Mouse (Mus musculus) heart, embryonic 14.5 days (tissue): ENCODE measurements at regions not wholly inside any gene's neighbourhood (a gene's known extent, or its start where the extent isn't known, plus 50 kb on each side); places are given as distances from the start of the nearest gene placed in this dataset.

Experiments used
- ATAC-seq: fragments of 200-750 bp; cut with Nextera tagmentation; 2 replicates; pipeline ENCODE4 v1.8.0; 2017; ENCODE audit warnings: low read depth, moderate TSS enrichment; ENCODE audit not compliant: insufficient number of reproducible peaks, insufficient read depth, low FRiP score
- H3K27ac ChIP-seq, 2 experiments: fragments of 200-500 bp in 1 of 2; fragments of 300-500 bp in 1 of 2; sonication (generic) in 1 of 2; replicated peaks in 1 of 2; 2 replicates each; pipeline ENCODE4 v1.5.1; 2012 to 2014; ENCODE audit warnings: low read depth in 2 of 2, low read length in 2 of 2, control low read depth in 1 of 2, mild to moderate bottlenecking in 1 of 2, mixed read lengths in 1 of 2; ENCODE audit not compliant: control insufficient read depth in 1 of 2, insufficient read depth in 1 of 2
- H3K27me3 ChIP-seq: fragments of 300-500 bp; sonication (generic); 2 replicates; pipeline ENCODE4 v1.6.1; 2014; ENCODE audit warnings: mild to moderate bottlenecking, low read length, control low read depth; ENCODE audit not compliant: control insufficient read depth, insufficient read depth
- H3K36me3 ChIP-seq: fragments of 300-500 bp; sonication (generic); 2 replicates; pipeline ENCODE4 v1.6.1; 2014; ENCODE audit warnings: mild to moderate bottlenecking, control low read depth, low read length, mixed read lengths; ENCODE audit not compliant: control insufficient read depth, insufficient read depth
- H3K4me1 ChIP-seq, 2 experiments: fragments of 200-500 bp in 1 of 2; fragments of 300-500 bp in 1 of 2; sonication (generic) in 1 of 2; 2 replicates each; pipeline ENCODE4 v1.6.1; 2012 to 2014; ENCODE audit warnings: low read length in 2 of 2, control low read depth in 1 of 2, mixed read lengths in 1 of 2; ENCODE audit not compliant: control insufficient read depth in 2 of 2, insufficient read depth in 2 of 2
- H3K4me2 ChIP-seq: fragments of 300-500 bp; sonication (generic); 2 replicates; pipeline ENCODE4 v1.6.1; 2014; ENCODE audit warnings: mild to moderate bottlenecking, low read length
- H3K4me3 ChIP-seq, 2 experiments: fragments of 200-500 bp in 1 of 2; fragments of 300-500 bp in 1 of 2; sonication (generic) in 1 of 2; 2 replicates each; pipeline ENCODE4 v1.5.1; 2012 to 2014; ENCODE audit warnings: low read length in 2 of 2, mild to moderate bottlenecking in 2 of 2, control low read depth in 1 of 2, low read depth in 1 of 2, moderate library complexity in 1 of 2; ENCODE audit not compliant: control insufficient read depth in 1 of 2, insufficient read depth in 1 of 2
- H3K9ac ChIP-seq: fragments of 300-500 bp; sonication (generic); 2 replicates; pipeline ENCODE4 v1.6.1; 2014; ENCODE audit warnings: mild to moderate bottlenecking, low read length
- H3K9me3 ChIP-seq: fragments of 300-500 bp; sonication (generic); 2 replicates; pipeline ENCODE4 v1.6.1; 2016; ENCODE audit warnings: low read length, control low read depth; ENCODE audit not compliant: control insufficient read depth
- WGBS: fragments of 180-500 bp; shearing (Covaris S2); extraction: QIAGEN DNeasy Blood & Tissue Kit; methylation state at CpG from one replicate; pipeline ENCODE4 v1.1.7; 2014; 5-methylcytosine and 5-hydroxymethylcytosine counted together

- no peak overlapping the region for H3K4me3 ChIP-seq
- H3K27me3 ChIP-seq, result no peaks in the 10 kb centered on the region
- no peaks in the 10 kb centered on the region for H3K9me3 ChIP-seq
- H3K9ac ChIP-seq, result no peak overlapping the region
- no peak for ATAC-seq
- H3K36me3 ChIP-seq, result no peaks in the 10 kb centered on the region
- H3K4me2 ChIP-seq, result no peak overlapping the region
- no peak overlapping the region for H3K27ac ChIP-seq
- WGBS, result 68% methylated on average over 3 of the region's 3 CpGs
- no peaks in the 10 kb centered on the region; a peak in 1 of 4 replicates for H3K4me1 ChIP-seq
Observed at GRCm38 (mm10) chrX:166809165-166809564, 223.6 kb upstream of the Egfl6 start.

- no peak for ATAC-seq
- Histone ChIP-seq H3K27me3 (no peaks in the 10 kb centered on the region), H3K27ac (no peak overlapping the region), H3K36me3 (no peaks in the 10 kb centered on the region), H3K9me3 (no peaks in the 10 kb centered on the region), H3K4me2 (no peak overlapping the region), H3K9ac (no peak overlapping the region), H3K4me1 (no peaks in the 10 kb centered on the region; a peak in 1 of 4 replicates), H3K4me3 (no peak overlapping the region)
- 75% methylated on average over 5 of the region's 5 CpGs for WGBS
Observed at GRCm38 (mm10) chrX:166808207-166808606, 222.7 kb upstream of the Egfl6 start.

GRCm38 (mm10) chrX:166805957-166806356 lies 220.4 kb upstream of the Egfl6 start:
- no peaks in the 10 kb centered on the region for H3K27me3 ChIP-seq
- ATAC-seq, result no peak
- H3K9me3 ChIP-seq, result no peaks in the 10 kb centered on the region
- no peak overlapping the region for H3K27ac ChIP-seq
- WGBS, result 81% methylated on average over 1 of the region's 1 CpGs
- H3K4me2 ChIP-seq, result no peak overlapping the region
- H3K36me3 ChIP-seq, result no peaks in the 10 kb centered on the region
- H3K4me1 ChIP-seq, result no peaks in the 10 kb centered on the region; a peak in 1 of 4 replicates
- H3K9ac ChIP-seq, result no peak overlapping the region
- H3K4me3 ChIP-seq, result no peak overlapping the region

DNA sequence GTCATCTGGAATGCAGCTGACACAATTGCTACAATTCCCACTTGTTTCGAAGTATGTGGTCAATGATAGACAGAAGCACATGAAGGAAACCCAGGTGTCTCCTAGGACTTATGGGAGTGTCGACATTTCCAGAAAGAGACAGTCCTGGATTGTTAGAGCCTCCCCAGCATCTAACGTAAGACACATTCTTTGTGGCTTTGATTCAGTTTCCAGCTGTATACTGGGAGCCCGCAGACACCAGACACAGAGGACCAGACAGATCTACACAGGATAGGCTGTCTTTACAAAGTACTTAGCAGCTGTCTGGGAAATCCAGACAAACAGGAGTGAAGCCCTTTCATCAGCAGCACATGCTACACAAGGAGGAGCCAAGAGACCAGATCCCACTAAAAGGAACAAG lies 220.0 kb upstream of the Egfl6 start:
- H3K27ac ChIP-seq, result peak overlapping the region in 1 of 2 experiments; percentile 33; a peak in 1 of 4 replicates
- ATAC-seq, result no peak
- H3K4me2 ChIP-seq, result no peak overlapping the region
- no peak overlapping the region for H3K9ac ChIP-seq
- no peaks in the 10 kb centered on the region; a peak in 1 of 4 replicates for H3K4me1 ChIP-seq
- H3K27me3 ChIP-seq, result no peaks in the 10 kb centered on the region
- H3K36me3 ChIP-seq, result no peaks in the 10 kb centered on the region
- no peaks in the 10 kb centered on the region for H3K9me3 ChIP-seq
- no peak overlapping the region for H3K4me3 ChIP-seq
- WGBS, result 28% methylated on average over 4 of the region's 4 CpGs

DNA sequence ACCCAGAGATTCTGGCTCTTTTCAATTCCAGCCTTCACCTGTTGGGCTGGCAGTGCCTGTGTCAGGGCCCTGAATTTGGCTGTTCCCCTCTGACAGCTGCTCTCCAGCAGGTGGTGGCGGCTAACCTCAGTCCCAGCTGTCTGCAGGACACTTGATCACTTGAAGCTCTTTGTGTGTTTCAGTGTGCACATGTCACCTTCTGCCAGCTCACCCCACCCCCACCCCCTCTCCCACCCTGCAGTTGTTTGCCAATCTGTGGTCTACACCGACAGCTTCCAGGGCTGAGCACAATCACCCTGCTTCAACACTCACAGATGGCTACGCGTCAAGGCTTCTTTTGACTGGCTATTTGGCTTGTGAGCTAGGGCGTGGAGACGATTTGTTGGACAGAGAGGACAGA lies 217.7 kb upstream of the Egfl6 start:
- Histone ChIP-seq H3K4me1 (no peaks in the 10 kb centered on the region; a peak in 1 of 4 replicates), H3K4me2 (no peak overlapping the region), H3K27ac (peak overlapping the region; percentile 25 to 33; a peak in 1 of 4 replicates), H3K4me3 (no peak overlapping the region), H3K36me3 (no peaks in the 10 kb centered on the region), H3K9me3 (no peaks in the 10 kb centered on the region), H3K9ac (no peak overlapping the region), H3K27me3 (no peaks in the 10 kb centered on the region)
- ATAC-seq, result no peak
- 41% methylated on average over 6 of the region's 6 CpGs for WGBS

GRCm38 (mm10) chrX:166801017-166801416 lies 215.5 kb upstream of the Egfl6 start:
- Histone ChIP-seq H3K27ac (no peak overlapping the region), H3K36me3 (no peaks in the 10 kb centered on the region), H3K9ac (no peak overlapping the region), H3K27me3 (no peaks in the 10 kb centered on the region), H3K4me1 (no peaks in the 10 kb centered on the region; a peak in 1 of 4 replicates), H3K4me2 (no peak overlapping the region), H3K9me3 (no peaks in the 10 kb centered on the region), H3K4me3 (no peak overlapping the region)
- 65% methylated on average over 2 of the region's 2 CpGs for WGBS
- ATAC-seq, result no peak

- ATAC-seq, result no peak
- Histone ChIP-seq H3K4me3 (no peak overlapping the region), H3K36me3 (no peaks in the 10 kb centered on the region), H3K4me2 (no peak overlapping the region), H3K4me1 (no peaks in the 10 kb centered on the region), H3K9ac (no peak overlapping the region), H3K9me3 (no peaks in the 10 kb centered on the region), H3K27ac (no peak overlapping the region), H3K27me3 (no peaks in the 10 kb centered on the region)
- WGBS, result 60% methylated on average over 2 of the region's 2 CpGs
Observed at GRCm38 (mm10) chrX:166795651-166796050, 210.1 kb upstream of the Egfl6 start.

DNA sequence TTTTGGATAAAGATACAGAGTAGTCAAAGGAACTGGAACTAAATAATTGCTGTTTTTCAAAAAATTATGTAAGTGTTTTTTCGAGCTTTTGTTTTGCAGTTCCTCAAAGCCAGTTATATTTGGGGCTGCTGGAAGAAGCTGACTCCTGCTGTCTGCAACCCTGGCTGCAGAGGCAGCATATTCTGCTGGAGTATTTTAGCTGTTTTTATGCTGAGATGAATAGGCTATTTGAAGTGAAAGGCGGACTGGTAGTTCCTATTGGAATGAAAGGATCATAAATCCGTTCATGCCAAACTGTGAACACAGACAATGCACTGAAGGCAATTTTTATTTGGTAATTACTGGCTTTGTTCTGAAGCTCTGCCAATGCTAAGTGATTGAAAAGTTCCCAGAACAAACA lies 203.5 kb upstream of the Egfl6 start:
- Histone ChIP-seq H3K9me3 (no peaks in the 10 kb centered on the region), H3K27me3 (no peaks in the 10 kb centered on the region), H3K4me1 (no peaks in the 10 kb centered on the region), H3K36me3 (no peaks in the 10 kb centered on the region), H3K9ac (no peak overlapping the region), H3K4me2 (no peak overlapping the region), H3K4me3 (no peak overlapping the region), H3K27ac (no peak overlapping the region)
- no peak for ATAC-seq
- 75% methylated on average over 3 of the region's 3 CpGs for WGBS
